Comparison of ENCODE assay signal across 1 mouse cellular context in genomic region chr12:111663228-111664143, GRCm38 (mm10).
TF ChIP-seq lines count a peak whose summit lies in the region.

No protein-coding gene starts in this region.

TF ChIP-seq in MEL, 35 proteins besides CTCF, POLR2A, EP300 and RAD21 (continued from another document):
- TF ChIP-seq ETS1 (IDR thresholded peaks at IDR 0.05; ENCODE audit: low read depth, low read length): peak; percentile 63
- no peak for TF ChIP-seq NRF1 (IDR thresholded peaks at IDR 0.05; ENCODE audit: insufficient read depth, low read depth, low read length, poor library complexity, severe bottlenecking)
- no peak for TF ChIP-seq MYC (IDR thresholded peaks at IDR 0.05; ENCODE audit: low read depth, low read length)
- TF ChIP-seq ELF1 (IDR thresholded peaks at IDR 0.05; ENCODE audit: low read depth, low read length): no peak
- no peak for TF ChIP-seq GABPA (IDR thresholded peaks at IDR 0.05; ENCODE audit: low read depth, low read length)
- no peak for TF ChIP-seq MXI1 (IDR thresholded peaks at IDR 0.05; ENCODE audit: low read depth, low read length)
- TF ChIP-seq ZMIZ1 (IDR thresholded peaks at IDR 0.05; ENCODE audit: low read depth, low read length): no peak
- TF ChIP-seq POLR2AphosphoS5 (IDR thresholded peaks at IDR 0.05; ENCODE audit: borderline replicate concordance, low read depth, low read length): no peak
- TF ChIP-seq GATA1 (IDR thresholded peaks at IDR 0.05; ENCODE audit: low read depth, low read length): 0 out of 2 replicates have a peak, but pooled peaks have one; percentile 13
- TF ChIP-seq CHD2 (IDR thresholded peaks at IDR 0.05; ENCODE audit: low read length): no peak
- TF ChIP-seq MYB (IDR thresholded peaks at IDR 0.05; ENCODE audit: low read depth, low read length): no peak
- 0 out of 2 replicates have a peak, but pooled peaks have one; percentile 24 for TF ChIP-seq MAX (IDR thresholded peaks at IDR 0.05; ENCODE audit: low read length)
- TF ChIP-seq CHD1 (IDR thresholded peaks at IDR 0.05; ENCODE audit: low read depth, low read length): no peak
- no peak for TF ChIP-seq RCOR1 (IDR thresholded peaks at IDR 0.05; ENCODE audit: low read depth, low read length)
- no peak for TF ChIP-seq JUND (IDR thresholded peaks at IDR 0.05; ENCODE audit: low read depth, low read length)
- no peak for TF ChIP-seq BHLHE40 (IDR thresholded peaks at IDR 0.05; ENCODE audit: borderline replicate concordance, low read depth, low read length)
- TF ChIP-seq MEF2A (IDR thresholded peaks at IDR 0.05; ENCODE audit: extremely low read depth, insufficient replicate concordance, low read depth, low read length, poor library complexity, severe bottlenecking): no peak
- TF ChIP-seq TAL1 (IDR thresholded peaks at IDR 0.05; ENCODE audit: low read length): no peak
- TF ChIP-seq KAT2A (conservative IDR thresholded peaks at IDR 0.05; ENCODE audit: low read depth, low read length): no peak
- no peak for TF ChIP-seq ZNF384 (IDR thresholded peaks at IDR 0.05; ENCODE audit: low read depth, low read length)
TF ChIP-seq in MEL: peak in this region for 3.
